Mouse (Mus musculus) forebrain, embryonic 11.5 days (tissue): Measurements from ENCODE around the gene Tbck. TPM values are rescaled to one million over a fixed set of nuclear protein-coding genes. Genes with fewer than 3 reads are reported as not detected.

Source experiments
- ATAC-seq: fragments of 200-750 bp; cut with Nextera tagmentation; replicated peaks from 2 replicates; pipeline ENCODE4 v1.8.0; 2017; ENCODE audit warnings: moderate TSS enrichment; ENCODE audit not compliant: low FRiP score
- DNase-seq: peaks from one replicate; pipeline ENCODE4 v3.0.0-alpha.2; 2017; ENCODE audit warnings: low spot score
- H3K27ac ChIP-seq: fragments of 300-500 bp; sonication (generic); 2 replicates; pipeline ENCODE4 v1.5.1; 2014; ENCODE audit warnings: low read depth, low read length
- H3K27me3 ChIP-seq: fragments of 300-500 bp; sonication (generic); 2 replicates; pipeline ENCODE4 v1.6.1; 2014; ENCODE audit warnings: mild to moderate bottlenecking, low read length, mixed read lengths; ENCODE audit not compliant: control insufficient read depth, insufficient read depth
- H3K36me3 ChIP-seq: fragments of 300-500 bp; sonication (generic); 2 replicates; pipeline ENCODE4 v1.6.1; 2014; ENCODE audit warnings: mild to moderate bottlenecking, low read length, moderate library complexity, mixed read lengths; ENCODE audit not compliant: control insufficient read depth, insufficient read depth
- H3K4me1 ChIP-seq: fragments of 300-500 bp; sonication (generic); replicated peaks from 2 replicates; pipeline ENCODE4 v1.6.1; 2014; ENCODE audit warnings: low read length, mixed read lengths; ENCODE audit not compliant: control insufficient read depth, insufficient read depth
- H3K4me2 ChIP-seq: fragments of 300-500 bp; sonication (generic); 2 replicates; pipeline ENCODE4 v1.6.1; 2014; ENCODE audit warnings: low read depth, mild to moderate bottlenecking, low read length, moderate library complexity, mixed read lengths; ENCODE audit not compliant: severe bottlenecking
- H3K4me3 ChIP-seq: fragments of 300-500 bp; sonication (generic); 2 replicates; pipeline ENCODE4 v1.5.1; 2014; ENCODE audit warnings: low read depth, low read length
- H3K9ac ChIP-seq: fragments of 300-500 bp; sonication (generic); 2 replicates; pipeline ENCODE4 v1.6.1; 2014; ENCODE audit warnings: low read length
- H3K9me3 ChIP-seq: fragments of 300-500 bp; sonication (generic); 2 replicates; pipeline ENCODE4 v1.6.1; 2016; ENCODE audit warnings: low read length, mixed read lengths; ENCODE audit not compliant: control insufficient read depth
- WGBS: fragments of 180-500 bp; shearing (Covaris S2); extraction: QIAGEN DNeasy Blood & Tissue Kit; methylation state at CpG from one replicate; pipeline ENCODE4 v1.1.7; 2014; 5-methylcytosine and 5-hydroxymethylcytosine counted together
- polyA plus RNA-seq: library from polyadenylated mRNA; unstranded; fragments of >200 nt; fragmentation: Nextera tagmentation; extraction: Ambion mirVana; gene quantifications from 2 replicates; pipeline ENCODE4 v1.2.1, GENCODE M21; 2014

Tbck gene
- polyA plus RNA-seq, 1 experiment from 2014 or later, result 25.5 TPM

- ATAC-seq (no peak), DNase-seq (no peak)
- 92% methylated on average over 16 of the region's 16 CpGs for WGBS
- Histone ChIP-seq H3K9me3 (no peaks in the 10 kb centered on the region), H3K4me3 (no peak overlapping the region), H3K9ac (no peak overlapping the region), H3K27me3 (no peaks in the 10 kb centered on the region), H3K36me3 (no peaks in the 10 kb centered on the region), H3K27ac (no peak overlapping the region), H3K4me1 (no peaks in the 10 kb centered on the region), H3K4me2 (no peak overlapping the region)
Observed at GRCm38 (mm10) chr3:132887074-132887848, 203.3 kb downstream of the Tbck start.

Other genes with a start within 250 kb of the Tbck start
- gene Gimd1, start 54.3 kb upstream of the Tbck start, polyA plus RNA-seq, result not detected in 2 replicates
- gene Aimp1, start 226 bp downstream of the Tbck start, polyA plus RNA-seq, result 75.2 and 87.1 TPM in 2 replicates